Mouse (Mus musculus): ENCODE measurements around the gene Rln3. TPM values are rescaled to one million over a fixed set of nuclear protein-coding genes. Genes with fewer than 3 reads are reported as not detected.
A peak's percentile ranks its signal among the peaks of the same experiment; 100 is the strongest.

Gene Rln3
- polyA plus RNA-seq, 1 experiment = not detected

GRCm38 (mm10) chr8:83999057-83999705, 45.6 kb downstream of the Rln3 start:
- Histone ChIP-seq H3K4me1 (ENCODE audit: control insufficient read depth, insufficient read depth, insufficient read length, low read length) (0 out of 2 replicates have a peak, but pooled peaks cover 7% of the 10 kb centered on the region), H3K4me3 (ENCODE audit: insufficient read depth, low read depth, low read length) (peak overlapping the region; percentile 79), H3K27ac (replicated peaks; ENCODE audit: low read depth, low read length) (no peak overlapping the region)

- Histone ChIP-seq H3K4me3 (ENCODE audit: insufficient read depth, low read depth, low read length) (peak overlapping the region; percentile 79), H3K27ac (replicated peaks; ENCODE audit: low read depth, low read length) (no peak overlapping the region), H3K4me1 (ENCODE audit: control insufficient read depth, insufficient read depth, insufficient read length, low read length) (0 out of 2 replicates have a peak, but pooled peaks cover 7% of the 10 kb centered on the region)
Observed at GRCm38 (mm10) chr8:83998231-83999056, 46.4 kb downstream of the Rln3 start.

GRCm38 (mm10) chr8:83997511-83998141, 47.2 kb downstream of the Rln3 start, which contains the start of gene Samd1:
TSS of gene Samd1 (plus strand) at chr8:83997672.
- H3K4me1 ChIP-seq (ENCODE audit: control insufficient read depth, insufficient read depth, insufficient read length, low read length) = 0 out of 2 replicates have a peak, but pooled peaks cover 7% of the 10 kb centered on the region
- peak within 1 kb of the TSS; percentile 87 for H3K4me3 ChIP-seq (ENCODE audit: insufficient read depth, low read depth, low read length)
- peak within 1 kb of the TSS; percentile 81 for H3K27ac ChIP-seq (replicated peaks; ENCODE audit: low read depth, low read length)

- H3K4me3 ChIP-seq (ENCODE audit: insufficient read depth, low read depth, low read length) = peak overlapping the region; percentile 87
- 0 out of 2 replicates have a peak, but pooled peaks cover 7% of the 10 kb centered on the region for H3K4me1 ChIP-seq (ENCODE audit: control insufficient read depth, insufficient read depth, insufficient read length, low read length)
- peak overlapping the region; percentile 81 for H3K27ac ChIP-seq (replicated peaks; ENCODE audit: low read depth, low read length)
Observed at GRCm38 (mm10) chr8:83996567-83997505, 48.0 kb downstream of the Rln3 start.

- Histone ChIP-seq H3K4me1 (ENCODE audit: control insufficient read depth, insufficient read depth, insufficient read length, low read length) (0 out of 2 replicates have a peak, but pooled peaks cover 7% of the 10 kb centered on the region), H3K4me3 (ENCODE audit: insufficient read depth, low read depth, low read length) (peak overlapping the region; percentile 85), H3K27ac (replicated peaks; ENCODE audit: low read depth, low read length) (no peak overlapping the region)
Observed at GRCm38 (mm10) chr8:83995973-83996372, 48.8 kb downstream of the Rln3 start.

GRCm38 (mm10) chr8:83994030-83994429, 50.8 kb downstream of the Rln3 start:
- Histone ChIP-seq H3K4me1 (ENCODE audit: control insufficient read depth, insufficient read depth, insufficient read length, low read length) (0 out of 2 replicates have a peak, but pooled peaks cover 3% of the 10 kb centered on the region), H3K4me3 (ENCODE audit: insufficient read depth, low read depth, low read length) (no peak overlapping the region), H3K27ac (replicated peaks; ENCODE audit: low read depth, low read length) (no peak overlapping the region)

Other genes with a start within 250 kb of the Rln3 start
- 1.5 and 1.6 TPM in 2 replicates for gene Adgrl1, start 144.9 kb downstream of the Rln3 start, polyA plus RNA-seq (2012; ENCODE audit: insufficient read depth, insufficient read length, missing spikeins)
- gene Gm10644, start 89.8 kb downstream of the Rln3 start, polyA plus RNA-seq (2012; ENCODE audit: insufficient read depth, insufficient read length, missing spikeins) = 0.79 and 0.99 TPM in 2 replicates
- gene Asf1b, start 89.5 kb downstream of the Rln3 start, polyA plus RNA-seq (2012; ENCODE audit: insufficient read depth, insufficient read length, missing spikeins) = 3.3 and 3.8 TPM in 2 replicates
- 270 and 332 TPM in 2 replicates for gene Prkaca, start 72.0 kb downstream of the Rln3 start, polyA plus RNA-seq (2012; ENCODE audit: insufficient read depth, insufficient read length, missing spikeins)
- 12.0 and 12.4 TPM in 2 replicates for gene Samd1, start 47.3 kb downstream of the Rln3 start, polyA plus RNA-seq (2012; ENCODE audit: insufficient read depth, insufficient read length, missing spikeins)
- not detected in 2 replicates for gene 1700067K01Rik, start 43.5 kb downstream of the Rln3 start, polyA plus RNA-seq (2012; ENCODE audit: insufficient read depth, insufficient read length, missing spikeins)
- gene 2210011C24Rik, start 32.8 kb downstream of the Rln3 start, polyA plus RNA-seq (2012; ENCODE audit: insufficient read depth, insufficient read length, missing spikeins) = not detected in 2 replicates
- gene Palm3, start 23.5 kb downstream of the Rln3 start, polyA plus RNA-seq (2012; ENCODE audit: insufficient read depth, insufficient read length, missing spikeins) = not detected in 2 replicates
- not detected in 2 replicates for gene Il27ra, start 2.4 kb downstream of the Rln3 start, polyA plus RNA-seq (2012; ENCODE audit: insufficient read depth, insufficient read length, missing spikeins)
- gene Gm10643, start 20.1 kb upstream of the Rln3 start, polyA plus RNA-seq (2012; ENCODE audit: insufficient read depth, insufficient read length, missing spikeins) = 1.7 and 2.2 TPM in 2 replicates
- 2.7 and 3.1 TPM in 2 replicates for gene Rfx1, start 21.8 kb upstream of the Rln3 start, polyA plus RNA-seq (2012; ENCODE audit: insufficient read depth, insufficient read length, missing spikeins)
- 3.9 TPM in 2 replicates for gene Dcaf15, start 59.8 kb upstream of the Rln3 start, polyA plus RNA-seq (2012; ENCODE audit: insufficient read depth, insufficient read length, missing spikeins)
- gene Podnl1, start 81.0 kb upstream of the Rln3 start, polyA plus RNA-seq (2012; ENCODE audit: insufficient read depth, insufficient read length, missing spikeins) = not detected in 2 replicates
- gene Cc2d1a, start 102.9 kb upstream of the Rln3 start, polyA plus RNA-seq (2012; ENCODE audit: insufficient read depth, insufficient read length, missing spikeins) = 6.8 and 7.1 TPM in 2 replicates
- gene 4930432K21Rik, start 103.0 kb upstream of the Rln3 start, polyA plus RNA-seq (2012; ENCODE audit: insufficient read depth, insufficient read length, missing spikeins) = 0.79 TPM in 1 of 2 replicates, not detected in the other
- not detected in 2 replicates for gene Nanos3, start 140.2 kb upstream of the Rln3 start, polyA plus RNA-seq (2012; ENCODE audit: insufficient read depth, insufficient read length, missing spikeins)
- gene Zswim4, start 192.1 kb upstream of the Rln3 start, polyA plus RNA-seq (2012; ENCODE audit: insufficient read depth, insufficient read length, missing spikeins) = 2.7 and 2.8 TPM in 2 replicates
- 245 and 259 TPM in 2 replicates for gene D8Ertd738e, start 204.7 kb upstream of the Rln3 start, polyA plus RNA-seq (2012; ENCODE audit: insufficient read depth, insufficient read length, missing spikeins)
- 12.9 and 13.0 TPM in 2 replicates for gene Mri1, start 212.3 kb upstream of the Rln3 start, polyA plus RNA-seq (2012; ENCODE audit: insufficient read depth, insufficient read length, missing spikeins)
- 6.9 and 8.5 TPM in 2 replicates for gene Ccdc130, start 225.4 kb upstream of the Rln3 start, polyA plus RNA-seq (2012; ENCODE audit: insufficient read depth, insufficient read length, missing spikeins)